Comparison of ENCODE assay signal across 1 mouse cellular context in genomic region chr17:86535827-86536656, GRCm38 (mm10).
TF ChIP-seq lines count a peak whose summit lies in the region.

No protein-coding gene starts in this region.

TF ChIP-seq in CH12.LX, 34 proteins besides CTCF, POLR2A, EP300 and RAD21 (continued from another document):
- peak; percentile 72; the same call in 1 of the 2 replicates for TF ChIP-seq MEF2A (IDR thresholded peaks at IDR 0.05; ENCODE audit: borderline replicate concordance, low read depth, low read length)
